Mouse (Mus musculus) lung, postnatal 4 days (tissue): Measurements from ENCODE around the gene Ddx60.
"Not testable (repeated sequence)": the region's sequence is repeated elsewhere in the genome, so short reads cannot be mapped to it uniquely, and the experiment has no call there.

ENCODE experiments used
- DNase-seq, 2 experiments: peaks; one replicate each; pipeline ENCODE4 v3.0.0; 2021

The Ddx60 gene

DNA sequence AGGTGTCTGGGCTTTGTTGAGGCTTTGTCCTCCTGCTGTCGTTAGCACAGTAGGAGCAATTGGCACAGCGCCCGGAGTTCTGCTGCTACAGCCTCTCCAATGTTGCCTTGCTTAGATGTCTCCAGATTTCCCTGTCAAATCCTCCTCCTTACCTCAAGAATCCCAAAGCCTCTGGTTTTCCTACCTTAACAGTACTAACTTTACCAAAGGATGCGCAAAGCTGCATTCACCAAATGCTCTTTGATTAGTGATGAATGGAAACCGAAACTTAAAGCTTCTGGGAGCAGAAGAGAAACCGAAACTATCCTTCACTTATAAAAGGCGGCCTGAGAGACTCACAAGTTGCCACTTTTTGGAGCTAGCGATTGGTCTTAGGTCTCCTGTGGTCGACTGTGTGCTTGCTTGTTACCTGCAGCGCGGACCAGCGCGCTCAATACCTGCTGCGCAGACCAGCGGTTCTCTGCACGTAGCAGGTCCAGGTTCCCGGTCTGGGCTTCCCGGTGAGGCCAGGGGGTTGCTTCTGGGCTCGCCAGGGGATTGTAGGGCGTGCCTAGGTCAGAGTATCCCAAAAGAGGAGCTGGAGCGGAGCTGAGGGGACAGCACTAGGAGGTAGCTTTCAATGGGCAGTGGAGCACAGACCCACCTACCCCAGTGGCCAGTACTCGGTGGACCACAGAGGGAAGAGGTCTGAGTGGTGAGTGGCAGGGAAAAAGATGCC is at the start of gene Ddx60:
Gene Ddx60, plus strand, starts transcription at position 311 of the 718 bp plus-strand sequence.
- DNase-seq: peak; percentile 53 to 61

DNA sequence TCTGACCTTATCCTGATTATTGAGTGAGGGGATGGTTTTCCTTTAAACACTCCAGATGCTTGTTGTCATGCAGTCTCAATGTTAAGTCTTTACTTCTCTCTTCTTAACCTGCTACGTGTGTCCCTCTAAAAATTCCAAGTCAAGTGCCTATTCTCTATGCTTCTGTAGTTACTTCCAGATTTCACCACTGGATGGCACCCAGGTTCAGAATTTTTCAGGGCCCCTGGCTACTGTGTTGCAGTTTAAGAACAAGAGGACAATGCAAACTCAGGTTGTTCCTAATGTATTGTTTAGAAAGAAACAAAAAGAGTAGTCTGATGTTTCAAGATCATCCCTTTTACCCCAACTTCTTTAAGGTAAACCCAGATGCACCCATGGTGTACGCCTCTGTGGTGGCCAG is 33.8 kb upstream of the Ddx60 start:
- DNase-seq: peak in 1 of 2 experiments; percentile 62

DNA sequence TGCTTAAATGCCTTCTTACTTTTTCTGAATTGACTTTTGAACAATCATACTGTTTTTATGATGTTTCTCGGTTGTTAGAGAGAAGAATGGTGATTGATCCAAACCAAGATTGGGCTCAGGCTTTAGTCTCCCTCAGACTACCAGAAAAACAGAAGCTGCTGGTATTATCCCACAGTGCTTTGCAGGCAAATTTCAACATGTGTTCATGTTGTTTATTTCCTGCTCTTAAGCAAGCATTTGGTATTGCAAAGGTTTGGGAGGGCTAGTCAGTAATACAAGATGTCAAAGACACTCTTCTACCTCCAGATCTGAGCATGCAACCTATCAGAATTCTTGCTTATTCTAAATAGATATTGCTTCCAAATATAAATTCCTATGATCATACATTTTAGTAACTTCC is 31.1 kb upstream of the Ddx60 start:
- no peak for DNase-seq

DNA sequence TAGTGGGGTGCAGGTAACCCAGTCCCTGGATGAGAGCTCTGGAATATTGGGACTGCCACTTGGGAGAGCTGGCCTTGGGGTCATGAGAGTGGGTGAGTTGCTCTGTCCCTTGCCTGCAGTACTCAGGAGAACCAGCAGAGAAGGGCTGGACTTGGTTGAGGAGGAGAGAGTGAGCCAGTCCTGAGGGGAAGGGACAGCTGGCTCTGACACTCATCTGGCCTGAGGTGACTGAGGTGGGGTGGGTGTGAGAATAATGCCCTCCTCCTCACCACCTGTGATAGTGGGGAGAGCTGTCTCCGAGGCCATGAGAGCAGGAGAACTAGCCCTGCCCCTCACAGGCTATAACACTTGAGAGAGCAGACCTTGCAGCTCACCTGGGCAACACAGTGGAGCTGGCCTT is 30.5 kb upstream of the Ddx60 start:
- DNase-seq: no peak

- DNase-seq: no peak
These were observed 26.7 kb upstream of the Ddx60 start for GRCm38 (mm10) chr8:61901028-61901717.

DNA sequence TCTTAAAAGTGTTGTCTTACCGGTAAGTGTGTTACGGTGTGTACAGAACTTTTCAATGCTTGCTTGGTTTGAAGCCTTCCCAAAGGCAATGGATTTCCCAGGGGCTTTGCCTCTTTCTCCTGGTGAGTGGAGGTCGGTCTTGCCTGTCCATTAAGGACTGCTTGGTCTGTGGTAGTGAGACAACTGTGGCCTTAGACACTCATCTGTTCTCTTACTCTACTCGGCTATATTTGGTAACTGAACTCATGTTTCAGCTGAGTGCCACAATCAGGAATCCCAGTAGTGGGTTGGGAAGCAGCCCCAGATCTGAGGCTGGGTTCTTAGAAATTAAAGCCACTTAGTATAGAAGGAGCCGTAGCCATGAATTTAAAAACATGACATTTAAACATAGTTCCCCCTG is 25.4 kb upstream of the Ddx60 start, which contains the start of gene Palld:
Gene Palld, minus strand, starts transcription at position 170 of the 400 bp plus-strand sequence.
- no peak for DNase-seq

GRCm38 (mm10) chr8:61908303-61909215 is 19.3 kb upstream of the Ddx60 start:
- peak; percentile 32 to 55 for DNase-seq

- no peak for DNase-seq
These were observed 18.6 kb upstream of the Ddx60 start for GRCm38 (mm10) chr8:61909313-61909712.

- no peak for DNase-seq
These were observed 15.1 kb upstream of the Ddx60 start for GRCm38 (mm10) chr8:61912817-61913216.

DNA sequence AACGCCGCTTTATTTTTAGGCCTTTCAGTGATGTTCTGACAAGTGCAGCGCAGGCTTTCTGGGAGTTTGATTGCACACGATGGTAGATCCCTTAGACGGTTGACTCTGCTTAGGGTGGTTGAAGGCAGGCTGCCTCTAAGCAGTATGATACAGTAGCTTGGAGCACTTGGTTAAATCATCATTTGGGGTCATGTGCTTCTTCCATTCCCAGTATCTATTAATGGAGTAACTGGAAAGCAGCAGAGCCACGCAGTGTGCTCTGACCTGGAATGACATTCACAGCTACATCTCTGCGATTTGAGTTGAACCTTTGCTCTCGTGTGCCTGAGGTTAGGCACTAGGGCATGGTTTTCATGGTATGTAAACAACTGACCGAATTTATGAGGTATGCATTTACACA is 13.9 kb upstream of the Ddx60 start:
- DNase-seq: no peak

GRCm38 (mm10) chr8:61917287-61917686 is 10.6 kb upstream of the Ddx60 start:
- DNase-seq: no peak

DNA sequence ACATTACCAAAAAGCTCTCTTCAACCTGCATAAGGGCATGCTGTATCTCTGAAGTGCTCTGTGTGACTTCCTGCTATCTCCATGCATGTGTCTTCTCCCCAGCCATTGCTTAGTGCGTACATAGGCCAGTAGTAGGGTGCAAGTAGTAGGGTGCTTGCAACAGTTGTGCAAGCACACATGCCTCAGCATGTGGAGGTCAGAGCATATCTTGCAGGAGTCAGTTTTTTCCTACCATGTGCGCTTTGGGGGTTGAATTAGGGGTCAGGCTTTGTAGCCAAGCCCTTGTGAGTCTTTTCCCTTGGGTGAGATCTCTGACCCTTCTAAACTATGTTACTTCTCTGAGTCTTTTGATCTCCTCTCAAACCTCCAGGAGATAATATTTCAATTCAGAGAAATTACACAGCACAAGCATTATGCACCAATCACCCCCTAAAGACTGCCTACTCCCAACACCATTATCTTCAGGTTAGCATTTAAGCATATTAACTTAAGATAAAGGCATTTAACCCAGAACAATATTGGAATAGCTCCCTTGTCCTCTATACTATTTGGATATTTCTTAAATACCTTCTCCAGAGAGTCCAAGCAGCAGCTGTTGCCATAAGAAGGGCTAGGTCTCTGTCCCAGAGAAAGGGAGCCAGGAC is 8.6 kb upstream of the Ddx60 start:
- DNase-seq: no peak

DNA sequence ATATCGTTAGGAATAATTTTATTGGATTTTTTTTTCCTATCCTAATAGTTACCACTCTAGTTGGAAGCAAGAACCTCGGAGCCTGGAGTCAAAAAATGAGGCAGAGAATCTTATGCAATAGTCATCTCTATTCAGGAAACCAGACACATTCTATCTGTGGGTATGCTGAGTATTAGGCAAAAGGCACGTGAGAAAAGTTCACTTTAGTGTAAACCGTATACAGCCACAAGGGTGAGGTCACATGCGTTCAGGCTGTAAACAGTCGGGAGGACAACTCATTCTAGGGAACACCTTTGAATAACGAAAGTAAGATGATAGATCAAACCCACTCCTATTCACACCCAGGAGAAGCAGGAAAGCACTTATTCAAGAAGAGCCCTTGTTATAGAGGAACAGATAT is 7.5 kb upstream of the Ddx60 start:
- DNase-seq: no peak

DNA sequence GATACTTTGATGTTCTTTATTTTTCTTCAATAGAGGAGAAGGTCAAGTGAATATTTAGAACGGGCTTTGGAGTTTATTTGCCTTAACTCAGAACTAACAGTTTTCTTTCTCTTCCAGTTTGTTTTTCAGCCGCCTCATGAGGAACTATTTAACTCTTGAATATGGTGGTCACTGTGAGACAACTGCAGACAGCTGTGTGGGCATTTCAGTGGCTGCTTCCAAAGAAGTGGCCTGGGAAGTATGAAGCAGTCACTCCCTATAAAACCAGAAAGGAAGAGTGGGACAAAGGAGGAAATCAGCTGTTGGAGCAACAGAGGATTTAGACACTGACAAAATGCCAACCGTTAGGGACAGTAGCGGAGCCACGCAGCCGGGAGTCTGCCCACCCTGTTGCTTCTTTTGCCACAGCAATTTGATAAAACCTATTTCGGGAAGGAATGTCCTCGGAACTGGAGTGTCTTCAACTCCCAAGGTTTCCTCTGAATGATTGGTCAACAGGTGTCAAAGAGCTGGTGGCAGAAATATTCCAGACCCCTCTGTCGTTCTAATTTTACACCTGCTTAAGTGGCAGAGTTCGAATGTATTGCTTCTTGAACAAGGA is 6.3 kb upstream of the Ddx60 start:
- no peak for DNase-seq

DNA sequence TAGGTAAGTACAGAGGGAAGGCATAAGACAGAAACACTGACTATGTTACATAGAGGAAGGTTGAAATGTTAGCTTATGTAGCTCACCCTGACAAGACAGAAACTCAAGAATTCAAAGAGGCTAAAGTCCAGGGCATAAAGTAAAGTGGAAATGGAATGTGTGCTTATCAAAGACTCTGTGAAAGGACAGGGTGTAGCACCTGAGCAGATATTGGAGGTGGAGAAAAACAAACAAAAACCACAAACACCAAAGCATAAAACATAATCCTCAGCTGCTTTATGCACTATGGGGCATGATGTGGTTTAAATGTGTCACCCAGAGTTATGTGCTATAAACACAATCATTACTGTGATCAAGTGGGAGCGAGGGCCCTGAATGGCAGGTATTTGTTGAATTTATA is 3.4 kb upstream of the Ddx60 start:
- no peak for DNase-seq

- no peak for DNase-seq
These were observed 5.4 kb downstream of the Ddx60 start for GRCm38 (mm10) chr8:61933243-61933642.

- no peak for DNase-seq
These were observed 9.7 kb downstream of the Ddx60 start for GRCm38 (mm10) chr8:61937576-61937975.

DNA sequence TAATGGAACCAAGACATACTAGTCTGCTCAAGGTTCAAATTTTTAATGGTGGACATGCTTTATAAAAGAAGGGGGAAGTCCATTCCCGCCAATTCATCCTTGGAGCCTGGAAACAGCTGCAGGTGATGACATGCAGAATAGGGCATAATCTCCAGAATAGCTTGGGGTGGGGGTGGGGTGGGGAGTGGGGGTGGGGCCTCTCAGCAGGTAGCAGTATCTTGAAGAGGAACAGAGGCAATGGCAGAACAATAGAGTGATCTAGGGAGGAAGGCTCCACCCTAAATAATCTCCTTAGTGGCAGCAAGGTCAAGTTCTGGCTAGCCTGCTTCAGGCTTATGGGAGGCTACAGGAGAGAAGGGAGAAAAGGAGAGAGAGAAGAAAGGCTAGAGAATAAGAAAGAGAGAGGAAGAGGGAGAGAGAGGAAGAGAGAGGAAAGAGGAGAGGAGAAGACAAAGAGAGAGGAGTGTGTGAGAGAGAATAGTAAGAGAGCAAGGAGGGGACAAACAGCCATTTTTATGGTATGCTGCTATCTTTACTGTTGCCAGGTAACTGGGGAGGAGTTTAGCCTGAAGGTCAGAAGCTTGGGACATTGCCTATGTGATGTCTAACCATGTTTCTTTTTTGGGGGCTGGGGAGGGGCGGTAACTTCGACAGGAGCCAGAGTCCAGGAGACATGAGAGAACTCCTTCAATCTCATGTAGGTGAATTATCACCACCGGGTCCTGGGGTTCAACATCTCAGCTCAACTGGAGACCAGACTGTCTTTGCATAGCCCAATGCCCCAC is 36.9 kb downstream of the Ddx60 start:
- DNase-seq: not testable (repeated sequence)

GRCm38 (mm10) chr8:61969581-61969980 is 41.7 kb downstream of the Ddx60 start:
- no peak for DNase-seq

GRCm38 (mm10) chr8:61984941-61985340 is 57.1 kb downstream of the Ddx60 start:
- no peak for DNase-seq

DNA sequence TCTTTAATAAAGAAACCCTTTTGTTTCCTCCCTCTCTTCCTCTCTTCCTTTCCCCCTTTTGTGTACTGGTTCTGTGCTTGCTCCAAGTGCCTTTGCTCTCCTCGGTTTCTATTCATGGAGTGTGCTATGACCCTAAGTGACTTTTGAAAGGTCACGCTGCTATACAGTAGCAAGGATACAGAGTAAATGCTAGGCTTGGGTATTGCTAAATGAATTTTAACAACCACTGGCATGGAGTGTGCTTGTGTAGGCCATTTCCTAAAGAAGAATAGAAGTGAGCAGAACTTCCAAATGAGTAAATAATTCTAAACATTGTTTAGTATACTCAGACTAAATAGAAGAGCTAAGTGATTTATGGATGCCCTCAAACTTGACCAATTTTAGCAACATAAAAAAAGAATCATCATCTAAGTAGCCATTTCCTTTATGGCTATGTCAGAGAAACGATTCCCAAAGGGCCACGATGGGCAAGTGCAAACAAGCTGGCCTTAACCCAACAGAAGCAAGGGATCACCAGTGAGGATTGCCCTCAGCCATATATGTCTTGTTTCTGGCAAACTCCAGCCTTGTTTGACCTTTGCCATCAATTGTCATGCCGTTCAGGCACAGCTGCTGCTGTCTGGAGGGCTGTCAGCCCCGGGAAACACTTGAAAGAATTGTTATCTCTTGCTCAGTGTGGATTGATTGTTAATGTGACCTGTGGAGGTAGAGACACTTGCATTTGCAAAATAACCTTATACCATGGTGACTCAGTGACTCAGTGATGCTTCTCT is 58.0 kb downstream of the Ddx60 start:
- DNase-seq: peak in 1 of 2 experiments; percentile 24
